Mouse (Mus musculus): ENCODE measurements around the gene Acbd7.

Gene Acbd7

DNA sequence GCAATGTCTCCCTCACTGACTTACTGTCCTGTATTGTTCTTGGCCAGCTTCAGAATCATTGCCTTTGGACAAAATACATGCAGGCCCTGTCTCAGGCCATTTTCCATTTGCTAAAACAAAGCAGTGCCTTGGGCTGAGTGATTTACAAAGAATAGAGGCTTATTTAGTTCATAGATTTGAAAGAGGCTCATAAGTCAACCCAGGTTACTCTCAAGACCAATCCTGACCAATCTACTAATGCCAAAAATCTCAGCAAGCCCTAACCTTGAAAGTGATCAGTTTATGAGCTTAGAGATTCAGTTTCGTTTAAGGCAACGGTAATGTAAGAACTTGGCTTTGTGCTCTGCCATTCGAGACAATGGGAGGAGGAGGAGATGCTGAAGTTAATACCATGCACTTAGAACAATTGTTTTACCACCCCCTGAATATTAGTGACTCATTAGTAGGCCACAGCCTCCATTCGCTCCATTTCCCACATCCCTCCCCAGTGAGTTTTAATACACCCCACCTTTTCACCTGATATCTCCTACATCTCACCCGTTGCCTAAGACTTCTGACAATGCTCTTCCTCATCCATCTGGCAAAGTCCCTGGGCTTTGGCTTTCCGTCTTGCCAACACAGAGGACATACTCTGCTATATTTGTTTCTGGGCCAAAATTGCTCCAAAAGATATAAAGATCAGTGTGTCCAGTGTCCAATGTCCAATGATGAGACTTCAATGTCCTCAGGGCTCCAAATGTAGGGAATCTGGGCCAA, 51.3 kb downstream of the Acbd7 start:
- no peak for DNase-seq
